Mouse (Mus musculus): ENCODE results near the gene Stam2. TPM values are rescaled to one million over a fixed set of nuclear protein-coding genes. Genes with fewer than 3 reads are reported as not detected.

Gene Stam2
- total and polyA plus RNA-seq, 3 experiments, result 9.3 to 20.5 (median 16.5) TPM

DNA sequence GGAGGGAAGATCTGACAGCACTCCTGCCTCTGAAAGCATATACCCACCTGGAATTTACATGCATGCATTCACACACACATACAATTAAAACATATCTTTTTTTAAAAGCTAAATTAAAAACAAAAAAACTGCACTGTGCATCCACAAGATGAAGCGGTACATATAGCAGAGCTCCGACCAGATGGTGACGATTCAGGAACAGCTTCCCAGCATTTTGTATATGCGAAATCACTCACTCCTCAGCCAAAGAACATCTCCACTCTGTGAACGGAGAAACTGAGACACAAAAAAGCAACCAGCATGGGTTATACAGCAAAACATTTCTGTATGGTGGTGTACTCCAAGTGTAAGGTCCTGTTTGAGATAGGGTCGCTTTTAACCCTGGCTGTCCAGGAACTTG lies 11.2 kb downstream of the Stam2 start:
- dilution Hi-C loops (cut with MboI; ENCODE audit: extremely low pct_ligation_motif_present, extremely low pct_unique_long_range_greater_than_20kb, low sequenced_read_pairs) (no loop called here), in situ Hi-C loops (cut with MboI; ENCODE audit: low pct_ligation_motif_present, low pct_unique_long_range_greater_than_20kb, low sequenced_read_pairs) (no loop called here)

DNA sequence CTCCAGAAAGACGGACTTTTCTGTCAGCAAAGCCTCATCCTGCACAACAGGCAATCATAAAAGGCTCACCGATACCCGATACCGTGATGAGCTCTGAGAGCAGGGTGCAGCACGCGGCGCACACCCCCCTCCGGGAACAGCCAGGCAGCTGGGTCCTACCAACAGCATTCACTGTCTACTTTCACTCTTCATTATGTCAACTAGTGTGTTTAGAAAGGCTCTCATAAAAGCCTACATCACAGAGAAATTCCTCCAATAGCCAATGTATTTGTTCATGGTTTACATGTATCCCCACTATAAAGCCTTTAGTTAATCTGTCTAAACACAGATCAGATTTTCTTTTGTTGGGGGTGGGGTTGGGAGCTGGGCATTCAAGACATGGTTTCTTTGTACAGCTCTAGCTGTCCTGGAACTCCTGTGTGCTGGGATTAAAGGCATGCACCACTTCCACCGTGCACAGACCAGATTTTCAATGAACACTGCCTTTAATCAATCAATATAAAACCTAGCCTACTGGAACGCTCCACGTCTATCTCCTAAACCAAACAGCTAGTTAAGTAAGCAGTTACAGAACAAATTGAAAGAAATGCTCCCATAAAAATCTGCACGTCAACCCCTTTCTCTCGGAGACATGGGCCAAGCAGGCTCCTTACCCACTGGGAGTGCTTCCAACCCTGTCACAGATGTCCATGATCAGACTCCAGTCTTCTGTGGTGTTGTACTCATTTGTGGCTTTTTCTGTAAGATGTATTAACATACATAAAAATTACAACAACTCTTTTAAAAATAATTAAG lies 21.7 kb downstream of the Stam2 start:
- no peaks in the 10 kb centered on the region for H3K27me3 ChIP-seq (replicated peaks)
- dilution Hi-C loops (cut with MboI; ENCODE audit: extremely low pct_ligation_motif_present, extremely low pct_unique_long_range_greater_than_20kb, low sequenced_read_pairs) (no loop called here), in situ Hi-C loops (cut with MboI; ENCODE audit: low pct_ligation_motif_present, low pct_unique_long_range_greater_than_20kb, low sequenced_read_pairs) (no loop called here)
- H3K36me3 ChIP-seq (replicated peaks in 1 of 2; ENCODE audit: control insufficient read depth in 1 of 2, insufficient read depth in 1 of 2, low read length in 1 of 2), result peaks cover 2 to 23% of the 10 kb centered on the region in 2 experiments
- H3K79me2 ChIP-seq (replicated peaks; ENCODE audit: control insufficient read depth, extremely low read depth, insufficient read depth, poor library complexity, severe bottlenecking), result peaks cover 3% of the 10 kb centered on the region; the same call in 1 of the 2 replicates
- no peak for TF ChIP-seq E2F4 (IDR thresholded peaks at IDR 0.05; ENCODE audit: insufficient replicate concordance, low read depth, low read length)
- H3K9ac ChIP-seq (ENCODE audit: insufficient read depth, low read depth), result no peak overlapping the region
- no peak overlapping the region for H3K27ac ChIP-seq (ENCODE audit: insufficient read depth, low read depth)
- H3K4me3 ChIP-seq (replicated peaks in 1 of 3; ENCODE audit: low read depth in 2 of 3, low read length in 2 of 3, poor library complexity in 1 of 3), result no peak overlapping the region
- no peak overlapping the region for H3K4me2 ChIP-seq (ENCODE audit: insufficient read depth, low read depth, poor library complexity, severe bottlenecking)
- H3K9me3 ChIP-seq (replicated peaks; ENCODE audit: low read length), result no peaks in the 10 kb centered on the region
- no peak for DNase-seq (ENCODE audit: extremely low read depth)
- no peaks in the 10 kb centered on the region for H3K4me1 ChIP-seq (ENCODE audit: control insufficient read depth in 1 of 2, insufficient read depth in 2 of 2)

More for the DNA sequence above, 11.2 kb downstream of the Stam2 start:
- peaks cover 0 to 31% of the 10 kb centered on the region in 2 experiments for H3K36me3 ChIP-seq (replicated peaks in 1 of 2; ENCODE audit: control insufficient read depth in 1 of 2, insufficient read depth in 1 of 2, low read length in 1 of 2)
- H3K4me3 ChIP-seq (replicated peaks in 1 of 3; ENCODE audit: low read depth in 2 of 3, low read length in 2 of 3, poor library complexity in 1 of 3), result no peak overlapping the region
- H3K9ac ChIP-seq (ENCODE audit: insufficient read depth, low read depth), result no peak overlapping the region
- H3K4me2 ChIP-seq (ENCODE audit: insufficient read depth, low read depth, poor library complexity, severe bottlenecking), result no peak overlapping the region
- H3K4me1 ChIP-seq (ENCODE audit: control insufficient read depth in 1 of 2, insufficient read depth in 2 of 2), result peaks cover 5 to 23% of the 10 kb centered on the region in 2 experiments
- no peak for TF ChIP-seq CHD1 (IDR thresholded peaks at IDR 0.05; ENCODE audit: low read depth, low read length)
- TF ChIP-seq MYC (IDR thresholded peaks at IDR 0.05; ENCODE audit: low read depth, low read length), result no peak
- TF ChIP-seq RAD21 (IDR thresholded peaks at IDR 0.05; ENCODE audit: low read depth, low read length), result no peak
- TF ChIP-seq POLR2A (IDR thresholded peaks at IDR 0.05; ENCODE audit: low read depth, low read length), result no peak
- TF ChIP-seq NELFE (IDR thresholded peaks at IDR 0.05; ENCODE audit: low read depth, low read length), result no peak
- TF ChIP-seq USF2 (conservative IDR thresholded peaks at IDR 0.05; ENCODE audit: low read depth, low read length), result no peak
- no peak for TF ChIP-seq ETS1 (conservative IDR thresholded peaks at IDR 0.05; ENCODE audit: low read depth, low read length)
- TF ChIP-seq NRF1 (IDR thresholded peaks at IDR 0.05; ENCODE audit: low read depth, low read length), result no peak
- TF ChIP-seq ZNF384 (IDR thresholded peaks at IDR 0.05; ENCODE audit: low read depth, low read length), result no peak
- TF ChIP-seq ELF1 (IDR thresholded peaks at IDR 0.05; ENCODE audit: low read depth, low read length), result no peak
- TF ChIP-seq E2F4 (IDR thresholded peaks at IDR 0.05; ENCODE audit: insufficient replicate concordance, low read depth, low read length), result no peak
- TF ChIP-seq MEF2A (IDR thresholded peaks at IDR 0.05; ENCODE audit: borderline replicate concordance, low read depth, low read length), result no peak
- TF ChIP-seq BHLHE40 (IDR thresholded peaks at IDR 0.05; ENCODE audit: low read depth, low read length), result no peak
- no peak for TF ChIP-seq RCOR1 (conservative IDR thresholded peaks at IDR 0.05; ENCODE audit: low read depth, low read length)
- TF ChIP-seq GABPA (IDR thresholded peaks at IDR 0.05; ENCODE audit: insufficient replicate concordance, low read depth, low read length), result no peak
- no peak for TF ChIP-seq CHD2 (IDR thresholded peaks at IDR 0.05; ENCODE audit: low read length)
- no peak for TF ChIP-seq HCFC1 (IDR thresholded peaks at IDR 0.05; ENCODE audit: low read depth, low read length)
- no peak for TF ChIP-seq JUND (conservative IDR thresholded peaks at IDR 0.05; ENCODE audit: low read depth, low read length)
- no peak for TF ChIP-seq CTCF (conservative IDR thresholded peaks at IDR 0.05 in 1 of 2, IDR thresholded peaks at IDR 0.05 in 1 of 2; ENCODE audit: low read depth in 2 of 2, low read length in 2 of 2)
- no peak for DNase-seq (ENCODE audit: extremely low read depth)
- no peak overlapping the region for H3K27ac ChIP-seq (ENCODE audit: insufficient read depth, low read depth)
- peaks cover 7% of the 10 kb centered on the region for H3K79me2 ChIP-seq (replicated peaks; ENCODE audit: control insufficient read depth, extremely low read depth, insufficient read depth, poor library complexity, severe bottlenecking)
- H3K27me3 ChIP-seq (replicated peaks), result no peaks in the 10 kb centered on the region
- no peaks in the 10 kb centered on the region for H3K9me3 ChIP-seq (replicated peaks; ENCODE audit: low read length)
